Mouse (Mus musculus): ENCODE measurements around the gene G6pc.

DNA sequence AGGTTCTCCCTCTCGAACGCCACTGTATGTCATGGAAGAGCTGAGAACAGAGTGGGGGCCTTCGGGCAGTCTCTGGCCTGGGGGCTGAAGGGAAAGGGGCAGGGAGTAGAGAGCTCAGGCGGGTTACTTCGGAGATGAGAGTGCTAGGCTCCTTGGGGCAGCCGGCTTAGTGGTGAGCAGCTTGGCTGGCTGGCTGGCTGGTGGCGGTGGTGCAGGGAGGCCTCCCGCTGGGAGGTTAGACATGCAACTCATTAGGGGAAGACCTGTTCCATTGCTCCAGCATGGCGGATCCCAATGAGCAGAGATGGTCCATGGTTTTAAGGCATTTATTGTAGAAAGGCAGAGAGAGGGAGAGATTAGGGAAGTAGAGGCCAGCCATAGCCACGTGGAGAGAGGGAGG lies 33.3 kb upstream of the G6pc start:
- no peak for TF ChIP-seq POLR2A (IDR thresholded peaks at IDR 0.05; ENCODE audit: low read depth, low read length)
- no peak for TF ChIP-seq CTCF (IDR thresholded peaks at IDR 0.05; ENCODE audit: extremely low read depth, insufficient read depth, insufficient read length, insufficient replicate concordance)
